Mouse (Mus musculus): ENCODE measurements around the gene Klhdc2.

Klhdc2 gene

DNA sequence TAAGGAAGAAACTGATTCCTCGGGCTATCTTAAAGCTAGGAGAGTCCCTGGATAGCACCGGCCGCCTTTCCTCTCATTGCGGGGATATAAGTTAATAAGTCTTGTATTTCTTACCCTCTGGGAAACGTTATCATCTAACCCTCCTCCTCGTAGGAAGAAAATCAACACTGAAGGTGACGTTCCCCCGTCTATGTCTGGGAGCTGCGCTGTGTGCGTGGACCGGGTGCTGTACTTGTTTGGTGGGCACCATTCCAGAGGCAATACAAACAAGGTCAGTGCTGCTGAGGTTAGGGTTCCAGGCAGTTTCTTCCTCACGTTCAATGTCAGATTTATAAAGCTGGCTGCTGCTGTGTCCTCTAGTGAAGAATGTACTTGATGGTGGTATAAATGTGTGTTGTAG, 5.7 kb downstream of the Klhdc2 start:
- DNase-seq (ENCODE audit: low spot score): no peak

DNA sequence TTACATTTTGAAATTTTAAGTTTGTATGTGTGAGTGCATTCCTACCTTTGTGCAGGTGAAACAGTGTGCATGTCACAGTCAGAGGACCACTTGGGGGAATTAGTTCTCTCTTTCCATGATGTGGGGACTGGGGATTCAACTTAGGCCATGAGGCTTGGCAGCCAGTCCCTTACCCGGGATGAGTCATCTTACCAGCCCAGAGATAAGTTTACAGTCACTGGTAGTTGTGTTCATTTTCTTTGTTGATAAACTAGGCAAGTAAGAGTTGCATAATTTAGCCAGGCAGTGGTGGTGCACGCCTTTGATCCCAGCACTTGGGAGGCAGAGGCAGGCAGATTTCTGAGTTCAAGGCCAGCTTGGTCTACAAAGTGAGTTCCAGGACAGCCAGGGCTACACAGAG, 7.6 kb downstream of the Klhdc2 start:
- no peak for DNase-seq (ENCODE audit: low spot score)

DNA sequence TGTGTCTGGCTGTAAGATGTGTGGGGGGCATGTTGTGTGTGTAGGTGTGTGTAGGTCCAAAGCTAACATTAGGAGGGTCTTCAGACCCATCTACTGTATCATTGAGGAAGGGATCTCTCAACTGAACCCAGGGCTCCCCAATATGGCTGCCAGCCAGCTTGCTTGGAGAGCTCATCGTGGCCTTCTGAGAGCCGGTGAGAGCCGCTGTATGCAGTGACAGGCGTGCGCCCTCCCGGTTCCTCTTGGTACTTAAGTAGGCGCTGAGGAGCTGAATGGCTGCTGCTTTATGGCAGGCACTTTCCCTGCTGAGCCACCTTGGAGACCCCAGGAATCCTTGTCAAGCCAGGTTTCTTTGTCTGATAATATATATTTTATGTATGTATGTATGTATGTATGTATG, 9.9 kb downstream of the Klhdc2 start:
- DNase-seq (ENCODE audit: low spot score): no peak

DNA sequence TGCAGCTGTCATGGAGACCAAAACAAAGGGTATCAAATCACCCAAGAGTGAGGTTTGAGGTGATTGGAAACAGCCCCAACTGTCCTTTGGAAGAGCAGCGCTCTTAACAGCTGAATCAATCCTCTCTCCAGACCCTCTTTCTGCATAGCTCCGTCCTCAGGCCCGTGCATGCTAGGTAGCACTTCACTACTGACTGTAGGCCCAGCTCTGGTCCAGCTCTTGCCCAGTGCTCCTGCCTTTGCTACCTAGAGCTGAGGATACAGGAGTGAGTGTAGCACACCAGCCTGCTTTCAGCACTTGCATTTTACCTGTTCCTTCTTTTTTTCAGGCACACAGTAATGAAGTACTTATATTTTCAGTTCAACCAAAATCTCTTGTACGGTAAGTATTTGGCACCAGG, 13.2 kb downstream of the Klhdc2 start:
- no peak for DNase-seq (ENCODE audit: low spot score)

DNA sequence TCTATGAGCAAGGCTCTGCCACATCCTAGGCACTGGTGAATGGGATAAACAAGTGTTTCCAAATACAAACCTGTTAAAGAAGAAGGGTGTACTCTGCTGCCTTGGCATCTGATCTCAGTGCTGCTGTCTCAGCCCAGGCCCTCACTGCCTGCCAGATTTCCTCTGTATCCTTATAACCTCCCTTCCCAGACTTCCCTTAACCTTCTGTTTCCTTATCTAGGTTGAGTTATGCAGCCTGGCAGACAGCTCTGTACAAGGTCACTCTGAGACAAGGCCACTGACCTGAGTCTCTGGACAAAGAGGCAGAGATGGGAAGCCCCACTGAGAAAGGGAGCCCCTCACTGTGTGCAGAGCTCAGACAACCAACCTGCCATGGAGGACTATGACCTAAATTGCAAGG, 21.9 kb downstream of the Klhdc2 start:
- DNase-seq (ENCODE audit: low spot score): no peak

DNA sequence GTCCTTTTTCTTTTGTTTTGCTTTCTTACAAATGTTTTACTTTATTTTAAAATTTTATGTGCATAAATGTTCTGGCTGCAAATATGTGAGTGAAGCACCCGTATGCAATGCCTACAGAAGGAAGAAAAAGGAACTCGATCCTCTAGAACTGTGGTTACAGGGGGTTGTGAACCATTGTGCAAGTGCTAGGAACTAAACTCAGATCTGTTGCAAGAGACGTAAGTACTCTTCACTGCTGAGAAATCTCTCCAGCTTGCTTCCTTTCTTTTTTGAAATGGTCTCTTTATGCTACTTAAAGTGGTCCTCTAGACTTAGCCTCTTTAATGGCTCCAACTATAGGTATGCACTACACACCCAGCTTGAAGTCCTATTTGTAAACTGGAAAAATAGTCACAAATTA, 34.7 kb downstream of the Klhdc2 start:
- no peak for DNase-seq (ENCODE audit: low spot score)

DNA sequence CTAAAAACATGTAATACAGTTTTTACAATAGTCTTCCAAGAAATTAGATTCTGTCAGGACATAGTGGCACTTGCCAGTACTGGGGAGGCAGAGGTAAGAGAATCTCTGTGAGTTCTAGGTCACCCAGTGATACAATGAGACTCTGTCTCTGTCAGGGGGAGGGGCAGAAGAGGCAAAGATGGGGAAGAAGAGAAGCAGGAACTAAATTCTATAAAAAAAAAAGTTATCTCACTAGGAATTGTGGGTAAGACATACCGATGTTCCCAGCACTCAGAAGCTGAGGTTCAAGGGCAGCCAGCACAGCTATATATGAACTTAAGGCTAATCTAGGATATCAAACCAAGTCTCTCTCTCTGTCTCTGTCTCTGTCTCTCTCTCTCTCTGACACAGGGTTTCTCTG, 35.7 kb downstream of the Klhdc2 start:
- DNase-seq (ENCODE audit: low spot score): no peak

DNA sequence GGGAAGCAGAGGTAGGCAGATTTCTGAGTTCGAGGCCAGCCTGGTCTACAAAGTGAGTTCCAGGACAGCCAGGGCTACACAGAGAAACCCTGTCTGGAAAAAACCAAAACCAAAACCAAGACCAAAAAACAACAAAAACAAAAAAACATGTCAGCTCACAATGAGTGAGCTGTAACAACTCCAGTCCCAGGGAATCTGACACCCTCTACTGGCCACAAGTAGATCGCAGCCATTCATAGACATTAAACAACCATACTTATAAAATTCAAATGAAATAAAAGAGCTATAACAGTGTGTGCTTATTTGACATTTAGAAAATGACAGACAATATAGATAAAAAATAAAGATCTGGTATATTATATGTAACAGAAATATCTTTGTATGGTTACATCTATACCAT, 37.1 kb downstream of the Klhdc2 start:
- no peak for DNase-seq (ENCODE audit: low spot score)

DNA sequence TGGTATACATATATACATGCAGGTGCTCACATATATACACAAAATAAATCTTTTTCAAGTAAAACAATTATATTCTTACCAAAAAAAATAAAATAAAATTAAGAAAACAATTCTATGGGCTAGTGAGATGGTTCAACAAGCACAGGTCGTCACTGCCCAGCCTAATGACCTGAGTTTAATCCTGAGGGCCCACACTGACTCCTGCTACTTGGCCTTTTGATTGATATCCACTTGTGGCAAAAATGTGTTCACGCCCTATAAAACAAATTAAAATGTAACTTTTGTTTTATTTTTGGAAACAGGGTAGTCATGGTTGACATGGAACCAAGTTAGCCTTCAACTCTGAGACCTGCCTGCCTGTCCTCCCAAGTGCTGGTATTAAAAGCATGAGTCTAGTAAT, 53.4 kb downstream of the Klhdc2 start:
- no peak for DNase-seq (ENCODE audit: low spot score)

DNA sequence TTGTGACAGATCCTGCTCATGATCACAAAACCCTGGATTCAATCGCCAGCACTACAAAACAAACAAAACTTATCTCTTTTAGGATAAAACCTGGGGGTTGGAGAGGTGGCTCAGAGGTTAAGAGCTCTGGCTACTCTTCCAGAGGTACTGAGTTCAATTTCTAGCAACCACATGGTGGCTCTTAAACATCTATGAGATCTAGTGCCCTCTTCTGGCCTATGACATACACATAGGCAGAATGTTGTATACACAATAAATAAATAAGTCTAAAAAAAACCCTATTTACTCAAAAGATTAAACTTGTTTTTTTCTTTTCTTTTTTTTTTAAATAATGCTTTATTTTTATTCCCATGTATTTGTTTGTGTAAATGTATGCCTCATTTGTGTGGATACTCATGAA, 55.2 kb downstream of the Klhdc2 start:
- DNase-seq (ENCODE audit: low spot score): no peak

DNA sequence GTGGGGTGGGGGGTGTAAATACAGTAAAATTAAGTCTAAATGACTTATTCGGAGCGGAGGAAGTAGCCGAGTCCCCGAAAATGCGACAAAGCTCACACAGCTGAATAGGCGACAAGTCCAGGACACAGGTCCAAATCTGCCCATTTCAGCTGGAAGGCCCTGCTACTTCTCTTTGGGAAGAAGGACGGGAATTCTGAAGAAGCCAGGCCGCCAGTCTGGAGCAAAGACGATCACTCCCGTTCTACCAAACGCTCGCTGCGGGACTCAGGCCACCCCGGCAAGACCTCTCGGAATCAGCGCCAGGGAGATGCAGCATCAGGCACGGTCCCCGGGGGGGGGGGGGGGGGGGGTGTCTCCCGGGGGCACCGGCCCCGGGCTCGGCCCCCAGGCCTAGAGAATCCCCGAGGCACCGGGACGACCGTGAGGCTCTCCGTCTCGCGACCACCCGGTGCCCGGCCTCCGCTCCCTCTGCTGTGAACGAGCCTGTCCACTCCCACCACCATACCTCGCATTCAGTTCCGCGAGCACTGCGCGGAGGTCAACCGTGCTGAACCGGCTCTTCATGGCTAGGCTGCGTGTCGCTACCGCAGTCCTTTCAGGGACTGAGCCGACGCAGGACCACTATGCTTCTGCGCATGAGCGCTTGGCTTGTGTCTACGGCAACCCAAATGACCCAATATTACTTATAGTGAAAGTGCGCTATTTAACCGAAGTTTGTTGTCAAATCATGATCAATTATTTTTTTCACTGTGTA, 60.2 kb downstream of the Klhdc2 start, which contains the start of gene Nemf:
Nemf (minus strand) TSS at position 620 of the 754 bp plus-strand sequence.
- DNase-seq (ENCODE audit: low spot score): peak; percentile 80

DNA sequence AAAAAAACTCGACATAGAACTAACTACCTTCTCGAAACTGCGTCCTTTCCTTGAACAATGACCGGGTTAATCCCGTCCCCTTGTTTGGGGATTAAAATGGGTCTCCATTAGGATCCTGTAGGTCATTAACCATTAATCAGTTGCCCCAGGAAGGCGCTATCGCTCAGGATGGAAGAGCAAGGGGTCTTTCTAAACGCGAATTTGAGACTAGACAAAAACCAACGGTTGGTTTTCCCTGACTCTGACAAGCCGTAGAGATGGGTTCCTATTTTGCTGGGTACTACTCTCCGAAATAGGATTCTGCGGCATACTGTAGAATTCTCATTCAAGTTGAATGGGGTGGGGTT, 60.8 kb downstream of the Klhdc2 start:
- no peak for DNase-seq (ENCODE audit: low spot score)

Data from ovary, postnatal 36 days (tissue).